In the genomic region with DNA sequence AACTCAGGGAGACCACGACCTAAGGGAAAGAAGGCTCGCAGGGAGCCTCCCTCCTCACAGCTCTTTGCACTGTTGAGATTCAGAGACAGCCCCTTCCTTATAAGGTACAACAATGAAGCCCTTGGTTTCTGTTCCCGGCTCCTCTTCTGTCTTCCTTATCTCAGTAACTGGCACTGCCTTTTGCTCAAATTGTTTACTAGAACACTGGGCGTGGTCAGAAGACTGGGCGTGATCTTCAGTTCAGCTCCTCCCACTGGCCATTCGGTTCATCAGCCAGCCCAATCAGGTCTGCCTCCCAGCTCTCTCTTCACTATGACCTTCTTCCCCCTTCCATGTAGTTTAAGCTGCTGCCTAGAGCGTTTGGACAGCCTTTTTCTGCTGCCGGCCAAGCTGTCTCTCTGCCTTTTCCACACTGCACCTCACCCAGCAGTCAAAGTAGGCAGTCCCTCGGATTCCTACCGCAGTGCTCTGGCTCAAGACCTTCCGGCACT, we compare ENCODE assay signal across 8 mouse cellular contexts. TPM values are rescaled to one million over a fixed set of nuclear protein-coding genes. Genes with fewer than 3 reads are reported as not detected.
DNase-seq lines count a peak whose midpoint lies in the region.

No protein-coding gene starts in this region.

- WGBS in heart, embryonic 10.5 days: 6% methylated on average over 11 of the region's 11 CpGs

- no peaks in the 10 kb centered on the region for H3K36me3 ChIP-seq in heart, embryonic 10.5 days

- peaks cover 18% of the 10 kb centered on the region; the same call in 1 of the 2 replicates for H3K4me1 ChIP-seq in heart, embryonic 10.5 days

- H3K4me3 ChIP-seq in heart, embryonic 10.5 days: peak overlapping the region; percentile 54

- DNase-seq in CD4-positive, CD25-positive, alpha-beta regulatory T cell, adult 2 months (ENCODE audit: low read depth, low spot score): peak; percentile 86
- DNase-seq in T-cell, adult 2 months (ENCODE audit: low spot score): peak; percentile 64
- DNase-seq in embryo, embryonic 11 days: peak; percentile 72
- peak; percentile 95 for DNase-seq in heart, embryonic 10.5 days (ENCODE audit: low spot score)
- peak; percentile 90 to 92 for DNase-seq in kidney, adult 8-10 months
- DNase-seq in lung, postnatal 10 days: peak; percentile 86
- peak; percentile 31 for DNase-seq in ovary, postnatal 14 days (ENCODE audit: low spot score)
- peak; percentile 78 to 86 for DNase-seq in urinary bladder, postnatal 36 days (ENCODE audit: low spot score in 2 of 2)

- no peaks in the 10 kb centered on the region for H3K27me3 ChIP-seq in heart, embryonic 10.5 days (ENCODE audit: insufficient read depth, poor library complexity, severe bottlenecking)

- H3K9me3 ChIP-seq in heart, embryonic 10.5 days: no peaks in the 10 kb centered on the region

- H3K27ac ChIP-seq in heart, embryonic 10.5 days: peak overlapping the region; percentile 87

RNA-seq across cellular contexts. Expression of a gene that starts 19.3 kb away (rescaled TPM):
- 77.8 TPM in 2 replicates for polyA plus RNA-seq in heart, embryonic 10.5 days (2016; fragmentation: Nextera tagmentation; extraction: Ambion mirVana)

RNA-seq across cellular contexts. Expression of a gene that starts 34.1 kb away (rescaled TPM):
- 38.9 and 64.4 TPM in 2 replicates for polyA plus RNA-seq in heart, embryonic 10.5 days (2016; fragmentation: Nextera tagmentation; extraction: Ambion mirVana)

Comparison
In these comparisons a context has a peak if more than half of its experiments do, and no peak if none do; other contexts are left out.
1. Peak in every context shown above with its lines: DNase-seq, H3K4me3 ChIP-seq and H3K27ac ChIP-seq.
2. DNase-seq: peak in every context shown above with its lines; median percentile 95 in heart, embryonic 10.5 days; 91 in kidney, adult 8-10 months; 86 in CD4-positive, CD25-positive, alpha-beta regulatory T cell, adult 2 months; 86 in lung, postnatal 10 days; 82 in urinary bladder, postnatal 36 days; 72 in embryo, embryonic 11 days; 64 in T-cell, adult 2 months; 31 in ovary, postnatal 14 days.